Mouse (Mus musculus) limb, embryonic 10.5 days (tissue): ENCODE results near the gene Fgfr2. TPM values are rescaled to one million over a fixed set of nuclear protein-coding genes. Genes with fewer than 3 reads are reported as not detected.

Experiments used
- DNase-seq: peaks from one replicate; pipeline ENCODE4 v3.0.0-alpha.2; 2017; ENCODE audit warnings: low spot score
- H3K27ac ChIP-seq: fragments of 300-500 bp; sonication (generic); 2 replicates; pipeline ENCODE4 v1.5.1; 2016; ENCODE audit warnings: mild to moderate bottlenecking
- H3K27me3 ChIP-seq: fragments of 300-500 bp; sonication (generic); 2 replicates; pipeline ENCODE4 v1.6.1; 2016; ENCODE audit warnings: low read depth, mild to moderate bottlenecking; ENCODE audit not compliant: poor library complexity, severe bottlenecking
- H3K36me3 ChIP-seq: fragments of 300-500 bp; sonication (generic); 2 replicates; pipeline ENCODE4 v1.6.1; 2016; ENCODE audit warnings: mild to moderate bottlenecking, moderate library complexity
- H3K4me1 ChIP-seq: fragments of 300-500 bp; sonication (generic); 2 replicates; pipeline ENCODE4 v1.6.1; 2016
- H3K4me3 ChIP-seq: fragments of 300-500 bp; sonication (generic); 2 replicates; pipeline ENCODE4 v1.5.1; 2016; ENCODE audit warnings: mild to moderate bottlenecking, moderate library complexity
- H3K9me3 ChIP-seq: fragments of 300-500 bp; sonication (generic); replicated peaks from 2 replicates; pipeline ENCODE4 v1.6.1; 2016; ENCODE audit warnings: mild to moderate bottlenecking
- WGBS: fragments of 180-500 bp; shearing (Covaris S2); methylation state at CpG from one replicate; pipeline ENCODE4 v1.1.7; 2016; 5-methylcytosine and 5-hydroxymethylcytosine counted together
- polyA plus RNA-seq: library from polyadenylated mRNA; unstranded; fragments of >200 nt; fragmentation: Nextera tagmentation; extraction: Ambion mirVana; gene quantifications from 2 replicates; pipeline ENCODE4 v1.2.1, GENCODE M21; 2016

Fgfr2 gene
- polyA plus RNA-seq, 1 experiment from 2014 or later: 64.4 TPM

DNA sequence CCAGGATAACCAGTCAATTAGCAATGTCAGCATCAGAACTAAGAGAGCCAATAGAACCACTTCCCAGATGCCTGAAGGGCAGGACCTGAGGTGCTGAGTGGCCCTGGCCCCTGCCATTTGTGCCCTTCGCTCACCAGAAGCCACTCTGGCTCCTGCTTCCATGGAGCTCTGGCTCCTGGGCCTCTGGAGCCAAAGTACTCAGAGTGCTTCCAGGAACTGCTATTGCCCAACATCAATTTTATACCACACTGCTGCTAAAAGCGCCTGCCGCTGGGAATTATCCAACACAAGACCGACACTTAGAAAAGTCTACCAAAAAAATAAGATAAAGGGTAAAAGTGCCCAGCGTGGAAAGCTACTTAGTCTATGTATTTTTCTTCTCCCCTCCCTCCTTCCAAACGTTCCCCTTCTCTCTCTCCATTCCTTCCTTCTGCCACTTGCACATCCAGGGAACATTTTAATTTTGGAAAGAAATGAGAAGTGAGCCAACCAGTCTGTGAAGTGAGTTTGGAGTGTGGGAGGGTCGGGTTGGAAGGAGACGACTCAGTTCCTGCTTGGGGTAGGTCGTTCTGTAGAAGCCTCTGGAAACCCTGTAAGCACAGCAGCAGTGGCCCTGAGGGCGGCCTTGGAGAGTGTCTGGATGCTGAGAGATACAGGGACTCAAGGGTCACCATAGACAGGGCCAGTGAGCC lies 1216.5 kb downstream of the Fgfr2 start:
- no peak overlapping the region for H3K27ac ChIP-seq
- no peaks in the 10 kb centered on the region for H3K9me3 ChIP-seq
- no peaks in the 10 kb centered on the region for H3K36me3 ChIP-seq
- no peak for DNase-seq
- no peaks in the 10 kb centered on the region for H3K27me3 ChIP-seq
- 85% methylated on average over 10 of the region's 10 CpGs for WGBS
- H3K4me1 ChIP-seq: no peaks in the 10 kb centered on the region
- no peak overlapping the region for H3K4me3 ChIP-seq

- Histone ChIP-seq H3K27me3 (no peaks in the 10 kb centered on the region), H3K4me3 (no peak overlapping the region), H3K9me3 (peaks cover 3% of the 10 kb centered on the region; the same call in 1 of the 2 replicates), H3K36me3 (no peaks in the 10 kb centered on the region), H3K4me1 (no peaks in the 10 kb centered on the region), H3K27ac (no peak overlapping the region)
- 12% methylated on average over 2 of the region's 2 CpGs for WGBS
- DNase-seq: peak; percentile 58
Observed at GRCm38 (mm10) chr7:131899356-131899755, 1223.8 kb downstream of the Fgfr2 start.

GRCm38 (mm10) chr7:131897282-131897681 lies 1225.9 kb downstream of the Fgfr2 start:
- no peaks in the 10 kb centered on the region for H3K27me3 ChIP-seq
- no peak overlapping the region for H3K27ac ChIP-seq
- DNase-seq: no peak
- no peaks in the 10 kb centered on the region for H3K36me3 ChIP-seq
- no peaks in the 10 kb centered on the region for H3K4me1 ChIP-seq
- H3K9me3 ChIP-seq: peaks cover 3% of the 10 kb centered on the region; the same call in 1 of the 2 replicates
- no peak overlapping the region for H3K4me3 ChIP-seq
- WGBS: 34% methylated on average over 4 of the region's 4 CpGs

DNA sequence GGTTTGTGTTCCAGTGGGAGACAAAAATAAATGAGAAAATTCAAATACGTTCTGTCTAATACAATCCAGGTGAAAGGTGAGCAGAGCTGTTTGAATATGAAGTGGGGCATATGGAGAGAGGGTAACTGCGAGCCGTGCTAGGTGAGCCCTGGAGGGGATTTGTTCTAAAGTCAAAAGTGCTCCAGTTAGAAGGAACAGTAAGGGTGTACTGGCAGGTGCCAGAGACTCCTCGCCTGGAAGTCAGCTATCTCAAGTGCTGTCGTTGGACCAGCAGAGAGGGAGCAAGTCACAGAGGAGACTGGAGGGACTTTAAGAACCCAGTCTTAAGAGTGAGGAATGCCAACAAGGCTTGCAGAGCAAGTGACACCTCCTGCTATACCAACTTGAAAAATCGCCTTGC lies 1240.3 kb downstream of the Fgfr2 start:
- peaks cover 53% of the 10 kb centered on the region for H3K27me3 ChIP-seq
- H3K4me1 ChIP-seq: no peaks in the 10 kb centered on the region
- H3K4me3 ChIP-seq: no peak overlapping the region
- DNase-seq: no peak
- H3K27ac ChIP-seq: no peak overlapping the region
- WGBS: 65% methylated on average over 6 of the region's 6 CpGs
- no peaks in the 10 kb centered on the region for H3K9me3 ChIP-seq
- H3K36me3 ChIP-seq: no peaks in the 10 kb centered on the region

DNA sequence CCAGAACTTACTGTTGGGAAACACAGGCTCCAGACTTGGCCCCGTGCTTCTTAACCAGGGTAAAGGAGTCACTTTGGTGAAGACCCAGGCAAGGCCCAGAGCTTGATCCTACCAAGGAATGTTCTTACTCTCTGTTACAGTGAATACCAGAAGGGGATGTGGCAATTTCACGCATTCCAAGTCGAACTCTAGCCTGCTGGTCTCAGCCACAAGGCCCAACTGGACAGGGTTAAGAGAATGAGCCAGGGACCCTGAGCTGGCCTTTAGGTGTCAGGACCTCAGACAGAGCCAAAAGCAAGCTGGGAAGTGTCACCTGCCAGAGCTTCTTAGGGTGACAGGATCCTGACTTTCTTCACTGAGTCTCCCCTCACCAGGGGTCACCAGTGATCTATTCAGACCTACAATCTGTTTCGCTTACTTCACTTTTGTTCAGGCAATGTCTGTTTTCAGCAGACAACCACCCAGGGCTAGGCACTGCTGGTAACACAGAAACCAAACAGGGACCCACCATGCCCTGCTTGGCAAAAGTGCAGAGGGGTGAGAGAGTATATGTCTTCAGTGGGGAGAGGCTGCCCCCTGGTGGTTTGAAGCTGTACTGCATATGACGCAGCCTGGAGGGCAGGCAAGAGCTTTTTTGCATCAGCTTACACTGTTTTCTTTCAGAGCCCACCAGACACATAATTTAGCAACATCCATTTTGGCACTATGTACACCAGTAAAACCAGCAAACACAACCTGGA lies 1241.1 kb downstream of the Fgfr2 start:
- Histone ChIP-seq H3K27me3 (peaks cover 58% of the 10 kb centered on the region), H3K4me1 (no peaks in the 10 kb centered on the region), H3K36me3 (no peaks in the 10 kb centered on the region), H3K9me3 (no peaks in the 10 kb centered on the region), H3K27ac (no peak overlapping the region), H3K4me3 (no peak overlapping the region)
- peak; percentile 91 for DNase-seq
- WGBS: 61% methylated on average over 5 of the region's 5 CpGs

GRCm38 (mm10) chr7:131880150-131880549 lies 1243.0 kb downstream of the Fgfr2 start:
- WGBS: 85% methylated on average over 5 of the region's 5 CpGs

DNA sequence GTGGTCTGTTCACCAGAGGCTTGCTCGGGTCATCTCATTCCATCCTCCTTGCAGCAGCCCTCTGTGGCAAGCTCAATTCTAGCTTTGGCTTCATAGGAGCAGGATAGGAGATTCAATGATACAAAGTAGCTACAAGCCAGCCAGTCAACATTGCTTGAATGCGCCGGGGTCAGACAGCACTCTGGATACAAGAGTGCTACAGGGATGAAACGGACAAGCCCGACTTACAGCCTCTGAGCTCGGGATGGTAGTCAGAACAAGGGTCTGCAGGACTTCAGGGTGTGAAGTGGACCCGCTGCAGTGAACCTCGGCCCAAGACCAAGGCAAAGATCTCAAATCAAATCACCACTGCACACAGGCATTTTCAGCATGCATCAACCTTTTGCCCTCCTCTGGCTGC lies 1244.3 kb downstream of the Fgfr2 start:
- Histone ChIP-seq H3K27ac (no peak overlapping the region), H3K9me3 (no peaks in the 10 kb centered on the region), H3K4me3 (no peak overlapping the region), H3K4me1 (no peaks in the 10 kb centered on the region), H3K36me3 (no peaks in the 10 kb centered on the region), H3K27me3 (peaks cover 49% of the 10 kb centered on the region)
- WGBS: 60% methylated on average over 8 of the region's 8 CpGs
- no peak for DNase-seq

More at GRCm38 (mm10) chr7:131880150-131880549, 1243.0 kb downstream of the Fgfr2 start:
- no peak overlapping the region for H3K27ac ChIP-seq
- H3K36me3 ChIP-seq: no peaks in the 10 kb centered on the region
- no peak for DNase-seq
- peaks cover 49% of the 10 kb centered on the region for H3K27me3 ChIP-seq
- no peak overlapping the region for H3K4me3 ChIP-seq
- H3K4me1 ChIP-seq: no peaks in the 10 kb centered on the region
- no peaks in the 10 kb centered on the region for H3K9me3 ChIP-seq

- H3K4me3 ChIP-seq: no peak overlapping the region
- no peaks in the 10 kb centered on the region for H3K36me3 ChIP-seq
- no peaks in the 10 kb centered on the region; the same call in 1 of the 2 replicates for H3K9me3 ChIP-seq
- DNase-seq: no peak
- H3K27ac ChIP-seq: no peak overlapping the region
- no peaks in the 10 kb centered on the region for H3K27me3 ChIP-seq
- no peaks in the 10 kb centered on the region for H3K4me1 ChIP-seq
Observed at GRCm38 (mm10) chr7:131861157-131861556, 1262.0 kb downstream of the Fgfr2 start.

GRCm38 (mm10) chr7:131855641-131856040 lies 1267.5 kb downstream of the Fgfr2 start:
- Histone ChIP-seq H3K9me3 (no peaks in the 10 kb centered on the region; the same call in 1 of the 2 replicates), H3K4me1 (no peaks in the 10 kb centered on the region), H3K27ac (no peak overlapping the region), H3K36me3 (no peaks in the 10 kb centered on the region), H3K4me3 (no peak overlapping the region), H3K27me3 (peaks cover 5% of the 10 kb centered on the region; the same call in 1 of the 2 replicates)
- no peak for DNase-seq
- WGBS: 93% methylated on average over 2 of the region's 2 CpGs

DNA sequence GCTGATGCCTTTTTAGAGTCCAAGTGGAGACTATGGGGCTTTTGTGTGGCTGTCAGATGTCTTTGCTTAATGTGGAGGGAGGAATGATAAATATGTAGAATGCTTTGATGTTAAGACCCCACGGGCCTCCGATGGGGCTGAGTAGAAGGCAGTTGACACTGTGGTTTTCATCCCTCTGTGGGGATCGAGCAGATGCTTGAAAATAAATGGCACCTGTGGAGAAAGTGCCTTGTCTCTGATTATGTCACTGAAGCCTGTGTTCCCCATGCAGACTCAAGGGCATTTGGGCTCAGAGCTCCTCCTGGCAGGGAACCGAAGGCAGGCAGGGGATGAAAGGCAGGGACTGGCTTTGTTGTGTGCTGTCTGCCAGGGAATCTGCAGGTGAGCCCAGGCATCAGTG lies 1272.6 kb downstream of the Fgfr2 start:
- Histone ChIP-seq H3K36me3 (no peaks in the 10 kb centered on the region), H3K27me3 (peaks cover 21% of the 10 kb centered on the region), H3K4me1 (peaks cover 10% of the 10 kb centered on the region), H3K27ac (no peak overlapping the region), H3K4me3 (no peak overlapping the region), H3K9me3 (no peaks in the 10 kb centered on the region)
- 31% methylated on average over 4 of the region's 4 CpGs for WGBS
- no peak for DNase-seq

DNA sequence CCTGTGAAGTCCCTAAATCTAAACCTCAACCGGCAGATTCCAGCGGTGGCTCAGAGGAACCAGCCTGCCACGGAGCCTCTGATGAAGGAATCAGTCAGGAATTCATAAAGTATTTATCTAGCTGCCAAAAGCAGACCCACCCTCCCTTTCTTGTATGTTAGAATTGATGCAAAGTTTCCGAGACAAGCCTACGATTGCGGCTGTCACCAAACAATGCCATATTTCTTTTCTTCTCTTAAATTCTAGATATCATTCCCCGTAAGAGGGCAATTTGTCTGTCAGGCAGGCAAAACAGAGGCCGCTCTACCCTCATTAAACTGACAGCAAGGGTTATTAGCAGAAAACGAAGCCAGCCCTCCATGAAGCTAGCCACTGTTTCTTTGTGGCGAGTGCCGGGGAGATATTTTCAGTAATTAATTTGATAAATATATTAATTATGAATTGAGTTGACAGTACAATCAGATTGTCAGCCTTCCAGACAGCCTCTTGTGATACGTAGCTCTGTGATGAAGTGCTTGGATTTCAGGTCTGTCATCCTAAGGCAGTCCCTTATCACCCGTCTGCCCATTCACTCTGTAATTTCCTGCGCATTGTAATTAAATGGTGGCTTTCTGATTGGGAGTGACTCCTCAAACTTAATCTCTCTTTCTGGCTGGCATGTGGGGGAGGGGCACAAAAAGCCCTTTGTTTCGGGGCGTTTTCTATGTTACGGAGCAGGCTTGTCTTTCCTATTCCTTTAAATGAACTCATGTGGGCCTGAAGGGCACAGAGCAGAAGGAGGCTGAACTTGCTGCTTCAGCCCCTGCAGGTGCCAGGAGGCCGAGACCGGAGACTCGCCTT lies 1276.9 kb downstream of the Fgfr2 start:
- 42% methylated on average over 20 of the region's 20 CpGs for WGBS
- H3K9me3 ChIP-seq: no peaks in the 10 kb centered on the region
- H3K36me3 ChIP-seq: no peaks in the 10 kb centered on the region
- H3K27me3 ChIP-seq: peaks cover 31% of the 10 kb centered on the region
- H3K27ac ChIP-seq: 0 out of 2 replicates have a peak overlapping the region, but pooled peaks have one; percentile 17
- H3K4me3 ChIP-seq: no peak overlapping the region
- peak; percentile 41 for DNase-seq
- H3K4me1 ChIP-seq: peaks cover 15% of the 10 kb centered on the region

DNA sequence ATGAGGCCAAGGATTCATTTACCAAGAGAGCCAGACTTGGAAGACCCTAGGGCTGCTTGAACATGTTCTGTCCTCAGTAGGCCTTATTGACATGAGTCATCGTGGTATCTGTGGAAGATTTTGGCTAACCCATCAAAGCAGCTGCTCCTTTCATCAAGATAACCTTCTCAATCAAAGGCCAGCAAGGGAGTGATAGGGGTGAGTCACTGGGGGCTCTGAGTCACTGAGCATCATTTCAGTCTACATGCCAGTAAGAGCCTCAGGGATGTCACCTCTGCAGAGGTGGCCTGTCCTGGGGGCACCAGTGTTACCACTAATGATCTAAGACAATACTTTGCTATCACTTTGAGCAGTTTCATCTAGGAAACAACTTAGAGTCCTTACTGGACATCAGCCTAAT lies 1292.9 kb downstream of the Fgfr2 start:
- 85% methylated on average over 1 of the region's 1 CpGs for WGBS
- Histone ChIP-seq H3K4me3 (no peak overlapping the region), H3K27me3 (peaks cover 10% of the 10 kb centered on the region), H3K9me3 (no peaks in the 10 kb centered on the region), H3K36me3 (no peaks in the 10 kb centered on the region), H3K27ac (no peak overlapping the region), H3K4me1 (no peaks in the 10 kb centered on the region)
- DNase-seq: no peak

DNA sequence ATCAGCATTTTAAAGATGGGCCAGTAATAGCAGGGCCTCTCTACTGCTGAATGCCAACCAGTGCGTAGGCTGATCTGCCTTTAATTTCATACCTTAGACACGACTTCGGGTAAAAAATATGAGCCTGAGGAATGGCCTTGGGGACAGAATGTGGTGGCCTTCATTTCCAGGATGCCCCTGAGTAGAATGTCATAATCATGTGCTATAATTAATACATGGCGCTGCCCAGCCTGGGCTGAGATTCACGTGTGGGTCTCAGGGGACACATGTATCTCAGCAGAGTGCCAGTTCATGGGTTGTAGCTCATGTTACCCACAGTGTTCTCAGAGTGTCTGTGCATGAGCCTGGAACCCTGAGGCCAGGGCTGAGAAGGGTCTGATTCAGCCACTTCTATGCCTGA lies 1296.3 kb downstream of the Fgfr2 start:
- Histone ChIP-seq H3K4me3 (no peak overlapping the region), H3K36me3 (no peaks in the 10 kb centered on the region), H3K4me1 (peaks cover 14% of the 10 kb centered on the region), H3K9me3 (no peaks in the 10 kb centered on the region), H3K27me3 (peaks cover 16% of the 10 kb centered on the region), H3K27ac (no peak overlapping the region)
- WGBS: 89% methylated on average over 5 of the region's 5 CpGs
- no peak for DNase-seq
